ENCODE assay signal across 8 mouse cellular contexts in the genomic region with DNA sequence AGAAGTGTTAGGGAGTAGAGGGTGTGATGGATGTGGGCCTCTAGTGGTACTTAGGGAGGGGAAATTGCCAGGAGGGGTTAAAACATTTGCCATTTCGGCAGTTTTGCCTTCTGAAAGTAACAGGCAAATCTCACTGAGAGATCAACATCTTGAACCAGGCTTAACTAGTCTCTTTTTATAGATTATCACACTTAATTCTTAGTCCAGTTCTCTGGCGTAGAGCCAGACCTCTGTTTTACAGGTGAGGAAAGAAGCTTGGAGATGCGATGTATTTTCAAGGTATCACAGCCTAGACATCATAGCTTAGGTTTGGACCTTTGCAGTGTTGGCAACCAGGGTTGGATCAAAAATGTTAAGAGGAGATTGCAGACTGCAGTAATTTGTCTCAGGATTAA. TPM values are rescaled to one million over a fixed set of nuclear protein-coding genes. Genes with fewer than 3 reads are reported as not detected.
DNase-seq lines count a peak whose midpoint lies in the region; ATAC-seq and TF ChIP-seq lines count a peak whose summit lies in the region.

No protein-coding gene starts in this region.

- DNase-seq in lung, embryonic 14.5 days, result no peak
- no peak for DNase-seq in lung, postnatal 14 days
- DNase-seq in forebrain, embryonic 10.5 days (ENCODE audit: extremely low spot score, low spot score), result no peak
- DNase-seq in c-Kit-positive CD71-positive TER-119-positive erythroid progenitor cells, embryonic 14.5 days (ENCODE audit: low spot score), result no peak
- no peak for DNase-seq in frontal cortex, postnatal 25 days (ENCODE audit: low spot score in 2 of 2)
- no peak for DNase-seq in frontal cortex, adult 2 months (ENCODE audit: extremely low spot score in 1 of 2, low spot score in 1 of 2)

- H3K27me3 ChIP-seq in lung, embryonic 14.5 days (ENCODE audit: insufficient read depth, low read length), result no peaks in the 10 kb centered on the region
- H3K27me3 ChIP-seq in forebrain, embryonic 10.5 days (ENCODE audit: poor library complexity, severe bottlenecking), result peaks cover 33% of the 10 kb centered on the region
- H3K27me3 ChIP-seq in intestine, embryonic 16.5 days (replicated peaks; ENCODE audit: control insufficient read depth, insufficient read depth, low read length), result no peaks in the 10 kb centered on the region
- peaks cover 12% of the 10 kb centered on the region for H3K27me3 ChIP-seq in neural tube, embryonic 13.5 days

- H3K9me3 ChIP-seq in lung, embryonic 14.5 days (ENCODE audit: low read depth, low read length), result no peaks in the 10 kb centered on the region
- no peaks in the 10 kb centered on the region for H3K9me3 ChIP-seq in forebrain, embryonic 10.5 days
- H3K9me3 ChIP-seq in intestine, embryonic 16.5 days (ENCODE audit: control insufficient read depth, low read length), result no peaks in the 10 kb centered on the region
- no peaks in the 10 kb centered on the region for H3K9me3 ChIP-seq in neural tube, embryonic 13.5 days

- no peak overlapping the region; the same call in 1 of the 2 replicates for H3K27ac ChIP-seq in lung, embryonic 14.5 days (ENCODE audit: low read depth)
- peak overlapping the region; percentile 96 for H3K27ac ChIP-seq in forebrain, embryonic 10.5 days
- peak overlapping the region; percentile 96 for H3K27ac ChIP-seq in intestine, embryonic 16.5 days (ENCODE audit: low read length)
- H3K27ac ChIP-seq in neural tube, embryonic 13.5 days (replicated peaks), result peak overlapping the region; percentile 97

- H3K4me3 ChIP-seq in lung, embryonic 14.5 days (ENCODE audit: low read depth, low read length), result peak overlapping the region; percentile 87
- peak overlapping the region; percentile 75 for H3K4me3 ChIP-seq in forebrain, embryonic 10.5 days
- peak overlapping the region; percentile 89 for H3K4me3 ChIP-seq in intestine, embryonic 16.5 days (ENCODE audit: low read length)
- peak overlapping the region; percentile 88 for H3K4me3 ChIP-seq in neural tube, embryonic 13.5 days

- no peaks in the 10 kb centered on the region for H3K36me3 ChIP-seq in lung, embryonic 14.5 days (ENCODE audit: insufficient read depth)
- no peaks in the 10 kb centered on the region for H3K36me3 ChIP-seq in forebrain, embryonic 10.5 days (replicated peaks)
- no peaks in the 10 kb centered on the region for H3K36me3 ChIP-seq in intestine, embryonic 16.5 days (ENCODE audit: control insufficient read depth, insufficient read depth, low read length)
- H3K36me3 ChIP-seq in neural tube, embryonic 13.5 days, result no peaks in the 10 kb centered on the region

- no peak for ATAC-seq in lung, embryonic 14.5 days (ENCODE audit: insufficient read depth)
- no peak for ATAC-seq in intestine, embryonic 16.5 days
- no peak for ATAC-seq in neural tube, embryonic 13.5 days (ENCODE audit: low read depth)

- WGBS in lung, embryonic 14.5 days, result 39% methylated on average over 3 of the region's 3 CpGs
- 63% methylated on average over 3 of the region's 3 CpGs for WGBS in forebrain, embryonic 10.5 days
- 56% methylated on average over 3 of the region's 3 CpGs for WGBS in intestine, embryonic 16.5 days
- WGBS in neural tube, embryonic 13.5 days, result 45% methylated on average over 3 of the region's 3 CpGs

- TF ChIP-seq CTCF in lung, embryonic 14.5 days (IDR thresholded peaks at IDR 0.05; ENCODE audit: low read depth), result no peak

- peaks cover 15% of the 10 kb centered on the region; the same call in 1 of the 2 replicates for H3K4me1 ChIP-seq in lung, embryonic 14.5 days (ENCODE audit: insufficient read depth)
- peaks cover 42% of the 10 kb centered on the region for H3K4me1 ChIP-seq in forebrain, embryonic 10.5 days
- peaks cover 20% of the 10 kb centered on the region for H3K4me1 ChIP-seq in intestine, embryonic 16.5 days (ENCODE audit: control insufficient read depth, insufficient read depth, low read length)
- H3K4me1 ChIP-seq in neural tube, embryonic 13.5 days (replicated peaks), result peaks cover 41% of the 10 kb centered on the region

- peak overlapping the region; percentile 90 for H3K4me2 ChIP-seq in lung, embryonic 14.5 days
- H3K4me2 ChIP-seq in intestine, embryonic 16.5 days (ENCODE audit: low read depth, low read length), result peak overlapping the region; percentile 78
- H3K4me2 ChIP-seq in neural tube, embryonic 13.5 days, result peak overlapping the region; percentile 92

- peak overlapping the region; percentile 90 for H3K9ac ChIP-seq in lung, embryonic 14.5 days
- H3K9ac ChIP-seq in intestine, embryonic 16.5 days (ENCODE audit: low read depth, low read length), result peak overlapping the region; percentile 93
- peak overlapping the region; percentile 95 for H3K9ac ChIP-seq in neural tube, embryonic 13.5 days

RNA-seq across cellular contexts. Expression of a gene that starts 1.4 kb away (rescaled TPM):
- polyA plus RNA-seq in lung, embryonic 14.5 days (2014; fragmentation: Nextera tagmentation; extraction: Ambion mirVana), result 27.6 and 34.0 TPM in 2 replicates
- 12.9 and 16.3 TPM in 2 replicates for polyA plus RNA-seq in forebrain, embryonic 10.5 days (2016; fragmentation: Nextera tagmentation; extraction: Ambion mirVana)
- polyA plus RNA-seq in intestine, embryonic 16.5 days (2015; fragmentation: Nextera tagmentation; extraction: Ambion mirVana), result 12.2 and 13.5 TPM in 2 replicates
- polyA plus RNA-seq in neural tube, embryonic 13.5 days (2015; fragmentation: Nextera tagmentation; extraction: Ambion mirVana), result 20.1 and 22.9 TPM in 2 replicates
- polyA plus RNA-seq in frontal cortex, adult 2 months (2012; rRNA removed), result 85.1 and 85.3 TPM in 2 replicates

RNA-seq across cellular contexts. Expression of a gene that starts 17.0 kb away (rescaled TPM):
- 2.8 and 3.1 TPM in 2 replicates for polyA plus RNA-seq in lung, embryonic 14.5 days (2014; fragmentation: Nextera tagmentation; extraction: Ambion mirVana)
- 1.9 and 3.5 TPM in 2 replicates for polyA plus RNA-seq in forebrain, embryonic 10.5 days (2016; fragmentation: Nextera tagmentation; extraction: Ambion mirVana)
- 5.2 and 6.6 TPM in 2 replicates for polyA plus RNA-seq in intestine, embryonic 16.5 days (2015; fragmentation: Nextera tagmentation; extraction: Ambion mirVana)
- polyA plus RNA-seq in neural tube, embryonic 13.5 days (2015; fragmentation: Nextera tagmentation; extraction: Ambion mirVana), result 1.5 and 1.6 TPM in 2 replicates
- polyA plus RNA-seq in frontal cortex, adult 2 months (2012; rRNA removed), result 97.2 and 118 TPM in 2 replicates

RNA-seq across cellular contexts. Expression of a gene that starts 23.3 kb away (rescaled TPM):
- polyA plus RNA-seq in lung, embryonic 14.5 days (2014; fragmentation: Nextera tagmentation; extraction: Ambion mirVana), result 103 and 106 TPM in 2 replicates
- 128 and 132 TPM in 2 replicates for polyA plus RNA-seq in forebrain, embryonic 10.5 days (2016; fragmentation: Nextera tagmentation; extraction: Ambion mirVana)
- 81.9 and 87.6 TPM in 2 replicates for polyA plus RNA-seq in intestine, embryonic 16.5 days (2015; fragmentation: Nextera tagmentation; extraction: Ambion mirVana)
- polyA plus RNA-seq in neural tube, embryonic 13.5 days (2015; fragmentation: Nextera tagmentation; extraction: Ambion mirVana), result 70.1 and 82.9 TPM in 2 replicates
- polyA plus RNA-seq in frontal cortex, adult 2 months (2012; rRNA removed), result 194 and 212 TPM in 2 replicates

Comparison
In these comparisons a context has a peak if more than half of its experiments do, and no peak if none do; other contexts are left out.
1. RNA of a gene that starts 17.0 kb away (polyA plus RNA-seq): 97.2 to 118 TPM in frontal cortex, adult 2 months; 5.2 to 6.6 TPM in intestine, embryonic 16.5 days, 1.9 to 3.5 TPM in forebrain, embryonic 10.5 days, 2.8 to 3.1 TPM in lung, embryonic 14.5 days and 1.5 to 1.6 TPM in neural tube, embryonic 13.5 days; every median in the first group is over 10 times any median in the second.
2. Peak in every context shown above with its lines, with median percentiles within 50 percentile points of each other: H3K4me2 ChIP-seq, H3K4me3 ChIP-seq and H3K9ac ChIP-seq.